Mouse (Mus musculus) kidney, embryonic 16.5 days (tissue): Measurements from ENCODE around the gene Cpsf4. TPM values are rescaled to one million over a fixed set of nuclear protein-coding genes. Genes with fewer than 3 reads are reported as not detected.
"Not testable (repeated sequence)": the region's sequence is repeated elsewhere in the genome, so short reads cannot be mapped to it uniquely, and the experiment has no call there.

Experiments used
- ATAC-seq: fragments of 200-750 bp; cut with Nextera tagmentation; 2 replicates; pipeline ENCODE4 v1.8.0; 2017; ENCODE audit warnings: moderate TSS enrichment; ENCODE audit not compliant: low FRiP score, low TSS enrichment
- H3K27ac ChIP-seq: fragments of 300-500 bp; sonication (generic); 2 replicates; pipeline ENCODE4 v1.5.1; 2014; ENCODE audit warnings: low read length
- H3K27me3 ChIP-seq: fragments of 300-500 bp; sonication (generic); 2 replicates; pipeline ENCODE4 v1.6.1; 2014; ENCODE audit warnings: low read length, control low read depth, mixed read lengths; ENCODE audit not compliant: insufficient read depth
- H3K36me3 ChIP-seq: fragments of 300-500 bp; sonication (generic); 2 replicates; pipeline ENCODE4 v1.6.1; 2014; ENCODE audit warnings: low read length, control low read depth, mixed read lengths; ENCODE audit not compliant: insufficient read depth
- H3K4me1 ChIP-seq: fragments of 300-500 bp; sonication (generic); 2 replicates; pipeline ENCODE4 v1.6.1; 2014; ENCODE audit warnings: low read length, control low read depth, mixed read lengths; ENCODE audit not compliant: insufficient read depth
- H3K4me2 ChIP-seq: fragments of 300-500 bp; sonication (generic); replicated peaks from 2 replicates; pipeline ENCODE4 v1.6.1; 2014; ENCODE audit warnings: low read depth, low read length
- H3K4me3 ChIP-seq: fragments of 300-500 bp; sonication (generic); 2 replicates; pipeline ENCODE4 v1.5.1; 2014; ENCODE audit warnings: mild to moderate bottlenecking, low read length
- H3K9ac ChIP-seq: fragments of 300-500 bp; sonication (generic); replicated peaks from 2 replicates; pipeline ENCODE4 v1.6.1; 2014; ENCODE audit warnings: low read length
- H3K9me3 ChIP-seq: fragments of 300-500 bp; sonication (generic); 2 replicates; pipeline ENCODE4 v1.6.1; 2016; ENCODE audit warnings: low read length, control low read depth
- WGBS: fragments of 180-500 bp; shearing (Covaris S2); extraction: QIAGEN DNeasy Blood & Tissue Kit; methylation state at CpG from one replicate; pipeline ENCODE4 v1.1.7; 2014; 5-methylcytosine and 5-hydroxymethylcytosine counted together
- polyA plus RNA-seq: library from polyadenylated mRNA; unstranded; fragments of >200 nt; fragmentation: Nextera tagmentation; extraction: Ambion mirVana; gene quantifications from 2 replicates; pipeline ENCODE4 v1.2.1, GENCODE M21; 2015

Cpsf4 gene
- polyA plus RNA-seq: 56.2 and 59.5 TPM in 2 replicates

GRCm38 (mm10) chr5:145166536-145167305, at the start of gene Cpsf4, which contains the start of gene Ptcd1:
Gene Cpsf4, plus strand, starts transcription at chr5:145167213.
Gene Ptcd1, minus strand, starts transcription at chr5:145167108.
- ATAC-seq: peak; percentile 97
- Histone ChIP-seq H3K4me3 (peak within 1 kb of the TSS; percentile 99), H3K9me3 (no peaks in the 10 kb centered on the region), H3K4me1 (peaks cover 23% of the 10 kb centered on the region), H3K9ac (peak within 1 kb of the TSS; percentile 96), H3K27me3 (no peaks in the 10 kb centered on the region), H3K27ac (peak within 1 kb of the TSS; percentile 92), H3K4me2 (peak within 1 kb of the TSS; percentile 96), H3K36me3 (peaks cover 33% of the 10 kb centered on the region)
- under 1% methylated on average over 51 of the region's 51 CpGs for WGBS

- Histone ChIP-seq H3K36me3 (peaks cover 4% of the 10 kb centered on the region; the same call in 1 of the 2 replicates), H3K4me3 (no peak overlapping the region), H3K9me3 (no peaks in the 10 kb centered on the region), H3K4me1 (peaks cover 39% of the 10 kb centered on the region), H3K4me2 (no peak overlapping the region), H3K27me3 (no peaks in the 10 kb centered on the region), H3K27ac (0 out of 2 replicates have a peak overlapping the region, but pooled peaks have one; percentile 24), H3K9ac (no peak overlapping the region)
- 32% methylated on average over 6 of the region's 6 CpGs for WGBS
- no peak for ATAC-seq
These were observed 49.0 kb upstream of the Cpsf4 start for GRCm38 (mm10) chr5:145118005-145118404.

- Histone ChIP-seq H3K4me2 (no peak overlapping the region), H3K27ac (no peak overlapping the region), H3K4me1 (peaks cover 39% of the 10 kb centered on the region), H3K36me3 (peaks cover 8% of the 10 kb centered on the region), H3K9ac (no peak overlapping the region), H3K4me3 (no peak overlapping the region), H3K9me3 (no peaks in the 10 kb centered on the region), H3K27me3 (no peaks in the 10 kb centered on the region)
- ATAC-seq: no peak
- WGBS: 88% methylated on average over 5 of the region's 5 CpGs
These were observed 48.6 kb upstream of the Cpsf4 start for GRCm38 (mm10) chr5:145118461-145118860.

DNA sequence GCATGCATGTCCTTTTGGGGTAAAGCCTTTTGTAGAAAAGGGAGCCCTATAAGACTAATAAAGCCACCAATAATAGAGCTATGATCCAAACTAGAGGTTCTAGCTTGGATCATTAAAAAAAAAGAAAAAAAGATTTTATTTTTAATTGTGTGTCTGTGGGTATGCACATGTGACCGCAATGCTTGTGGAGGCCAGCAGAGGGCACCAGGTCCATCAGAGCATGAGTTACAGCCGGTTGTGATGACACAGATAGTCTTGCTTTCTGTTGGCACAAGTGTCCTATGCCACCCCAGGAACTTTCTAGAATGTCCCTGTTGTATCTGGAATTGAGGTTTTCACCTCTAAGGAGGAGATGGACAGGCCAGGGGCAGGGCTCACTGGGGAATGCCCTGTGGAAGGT, 47.6 kb upstream of the Cpsf4 start:
- no peaks in the 10 kb centered on the region for H3K27me3 ChIP-seq
- H3K4me3 ChIP-seq: no peak overlapping the region
- ATAC-seq: no peak
- H3K9ac ChIP-seq: no peak overlapping the region
- WGBS: 92% methylated on average over 2 of the region's 2 CpGs
- H3K36me3 ChIP-seq: peaks cover 18% of the 10 kb centered on the region
- H3K4me1 ChIP-seq: peaks cover 36% of the 10 kb centered on the region
- no peak overlapping the region for H3K4me2 ChIP-seq
- H3K9me3 ChIP-seq: no peaks in the 10 kb centered on the region
- no peak overlapping the region for H3K27ac ChIP-seq

DNA sequence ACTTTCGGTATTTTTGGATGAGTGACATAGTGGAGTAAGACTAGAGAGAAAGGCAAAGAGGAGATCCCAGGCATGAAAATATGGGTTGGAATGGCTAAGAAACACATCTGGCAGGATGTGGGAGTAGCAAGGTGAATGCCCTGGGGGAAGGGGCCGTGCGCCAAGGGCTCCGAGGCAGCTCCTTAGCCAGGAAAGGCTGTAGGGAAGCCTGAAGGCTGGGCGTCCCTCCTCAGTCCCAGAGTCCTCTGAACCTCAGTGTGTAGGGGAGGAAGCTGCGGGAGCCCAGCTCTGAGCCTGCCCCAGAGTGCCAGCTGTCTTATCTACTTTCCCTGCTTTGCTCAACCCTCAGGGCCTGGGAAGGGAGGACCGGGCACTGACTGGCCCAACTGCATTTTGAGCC, 46.1 kb upstream of the Cpsf4 start:
- ATAC-seq: no peak
- peaks cover 29% of the 10 kb centered on the region for H3K36me3 ChIP-seq
- no peak overlapping the region for H3K4me3 ChIP-seq
- no peak overlapping the region for H3K9ac ChIP-seq
- H3K4me2 ChIP-seq: no peak overlapping the region
- no peaks in the 10 kb centered on the region for H3K9me3 ChIP-seq
- 25% methylated on average over 7 of the region's 7 CpGs for WGBS
- no peak overlapping the region for H3K27ac ChIP-seq
- H3K4me1 ChIP-seq: peaks cover 29% of the 10 kb centered on the region
- H3K27me3 ChIP-seq: no peaks in the 10 kb centered on the region

GRCm38 (mm10) chr5:145123396-145123795, 43.6 kb upstream of the Cpsf4 start:
- H3K9ac ChIP-seq: no peak overlapping the region
- ATAC-seq: no peak
- no peak overlapping the region for H3K4me2 ChIP-seq
- H3K27ac ChIP-seq: no peak overlapping the region
- H3K9me3 ChIP-seq: no peaks in the 10 kb centered on the region
- no peaks in the 10 kb centered on the region for H3K27me3 ChIP-seq
- H3K36me3 ChIP-seq: peaks cover 45% of the 10 kb centered on the region
- H3K4me3 ChIP-seq: no peak overlapping the region
- peaks cover 8% of the 10 kb centered on the region for H3K4me1 ChIP-seq
- 91% methylated on average over 19 of the region's 19 CpGs for WGBS

- Histone ChIP-seq H3K27me3 (no peaks in the 10 kb centered on the region), H3K4me3 (no peak overlapping the region), H3K36me3 (peaks cover 72% of the 10 kb centered on the region), H3K9ac (no peak overlapping the region), H3K9me3 (no peaks in the 10 kb centered on the region), H3K4me1 (no peaks in the 10 kb centered on the region), H3K27ac (no peak overlapping the region), H3K4me2 (no peak overlapping the region)
- no peak for ATAC-seq
- WGBS: 94% methylated on average over 9 of the region's 9 CpGs
These were observed 40.4 kb upstream of the Cpsf4 start for GRCm38 (mm10) chr5:145126580-145126979.

- WGBS: 97% methylated on average over 4 of the region's 4 CpGs
- ATAC-seq: no peak
- Histone ChIP-seq H3K36me3 (peaks cover 82% of the 10 kb centered on the region), H3K9me3 (no peaks in the 10 kb centered on the region), H3K4me3 (no peak overlapping the region), H3K4me2 (no peak overlapping the region), H3K27ac (no peak overlapping the region), H3K27me3 (no peaks in the 10 kb centered on the region), H3K9ac (no peak overlapping the region), H3K4me1 (no peaks in the 10 kb centered on the region)
These were observed 37.9 kb upstream of the Cpsf4 start for GRCm38 (mm10) chr5:145129124-145129523.

DNA sequence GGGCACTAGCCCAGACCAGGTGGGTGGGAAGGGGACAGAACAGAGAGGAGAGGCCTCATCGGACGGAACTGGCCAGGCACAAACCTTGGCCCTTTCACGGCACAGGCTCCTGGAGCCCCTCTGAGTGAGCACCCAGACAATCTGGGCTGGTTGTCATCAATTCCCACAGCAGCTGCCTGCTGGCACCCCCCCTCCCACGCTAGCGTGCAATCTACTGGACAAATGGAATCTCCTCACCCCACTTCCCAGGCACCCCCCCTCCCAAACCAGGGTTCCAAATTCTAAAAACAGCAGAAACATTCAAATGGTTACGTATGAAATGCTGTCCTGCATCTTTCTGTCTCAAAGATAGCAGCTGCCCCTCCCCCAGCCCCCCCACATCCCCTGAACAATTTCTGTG, 37.2 kb upstream of the Cpsf4 start:
- peaks cover 84% of the 10 kb centered on the region for H3K36me3 ChIP-seq
- not testable (repeated sequence) for H3K9me3 ChIP-seq, H3K27me3 ChIP-seq, H3K4me2 ChIP-seq, H3K27ac ChIP-seq, ATAC-seq, H3K4me1 ChIP-seq, H3K4me3 ChIP-seq, H3K9ac ChIP-seq
- WGBS: 76% methylated on average over 4 of the region's 6 CpGs

GRCm38 (mm10) chr5:145130191-145130590, 36.8 kb upstream of the Cpsf4 start:
- Histone ChIP-seq H3K27ac (no peak overlapping the region), H3K4me3 (no peak overlapping the region), H3K4me1 (no peaks in the 10 kb centered on the region), H3K36me3 (peaks cover 85% of the 10 kb centered on the region), H3K4me2 (no peak overlapping the region), H3K9ac (no peak overlapping the region), H3K27me3 (no peaks in the 10 kb centered on the region), H3K9me3 (no peaks in the 10 kb centered on the region)
- 83% methylated on average over 11 of the region's 11 CpGs for WGBS
- no peak for ATAC-seq
